Mouse (Mus musculus) thymus, postnatal 4 days (tissue): ENCODE measurements around the gene Ptdss2.

Experiments used
- DNase-seq: peaks from one replicate; pipeline ENCODE4 v3.0.0; 2021

Ptdss2 gene

DNA sequence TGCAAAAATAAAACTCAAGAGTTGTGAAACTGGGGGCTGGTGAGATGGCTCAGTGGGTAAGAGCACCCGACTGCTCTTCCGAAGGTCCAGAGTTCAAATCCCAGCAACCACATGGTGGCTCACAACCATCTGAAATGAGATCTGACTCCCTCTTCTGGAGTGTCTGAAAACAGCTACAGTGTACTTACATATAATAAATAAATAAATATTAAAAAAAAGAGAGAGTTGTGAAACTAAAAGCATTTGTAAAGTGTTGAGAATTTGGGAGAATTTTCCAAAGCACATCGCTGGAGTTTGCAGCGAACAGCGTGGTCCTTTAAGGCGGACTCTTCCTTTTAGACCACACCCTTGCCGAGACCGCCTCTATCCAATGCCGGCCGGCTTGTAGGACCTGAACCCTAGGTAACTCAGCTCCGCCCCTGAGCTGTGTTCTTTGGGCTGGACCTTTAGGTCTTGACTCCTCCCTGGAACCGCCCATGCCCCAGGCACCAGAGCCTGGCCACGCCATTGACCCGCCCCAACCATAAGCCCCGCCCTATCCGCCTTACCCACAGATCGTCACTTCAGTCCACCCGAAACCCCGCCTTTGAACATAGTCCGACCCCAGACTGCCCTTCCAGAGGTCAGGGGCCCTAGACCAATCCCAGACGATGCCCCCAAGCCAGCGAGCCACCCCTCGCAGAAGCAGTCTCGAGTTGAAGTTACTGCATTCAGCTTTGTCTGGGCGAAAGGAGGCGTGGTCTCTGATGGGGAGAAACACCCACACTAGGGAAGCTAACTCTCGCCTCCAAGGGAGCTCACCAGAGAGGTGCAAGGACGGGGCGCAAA is 721 bp downstream of the Ptdss2 start:
- peak; percentile 88 for DNase-seq

DNA sequence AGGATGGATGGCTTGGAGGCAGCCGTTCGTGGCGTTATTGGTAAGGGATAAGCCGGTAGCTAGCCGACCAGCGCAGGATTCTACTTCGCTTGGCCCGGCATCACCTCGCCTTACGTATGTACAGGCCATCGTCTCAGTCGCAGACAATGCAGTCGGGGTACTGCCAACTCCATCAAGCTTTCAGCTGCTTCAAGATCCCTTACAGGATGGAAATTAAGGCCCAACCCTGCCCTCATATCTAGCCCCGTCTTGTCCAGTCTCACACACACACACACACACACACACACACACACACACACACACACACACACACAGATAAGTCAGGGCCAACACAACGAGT is 1.3 kb downstream of the Ptdss2 start:
- DNase-seq: no peak

DNA sequence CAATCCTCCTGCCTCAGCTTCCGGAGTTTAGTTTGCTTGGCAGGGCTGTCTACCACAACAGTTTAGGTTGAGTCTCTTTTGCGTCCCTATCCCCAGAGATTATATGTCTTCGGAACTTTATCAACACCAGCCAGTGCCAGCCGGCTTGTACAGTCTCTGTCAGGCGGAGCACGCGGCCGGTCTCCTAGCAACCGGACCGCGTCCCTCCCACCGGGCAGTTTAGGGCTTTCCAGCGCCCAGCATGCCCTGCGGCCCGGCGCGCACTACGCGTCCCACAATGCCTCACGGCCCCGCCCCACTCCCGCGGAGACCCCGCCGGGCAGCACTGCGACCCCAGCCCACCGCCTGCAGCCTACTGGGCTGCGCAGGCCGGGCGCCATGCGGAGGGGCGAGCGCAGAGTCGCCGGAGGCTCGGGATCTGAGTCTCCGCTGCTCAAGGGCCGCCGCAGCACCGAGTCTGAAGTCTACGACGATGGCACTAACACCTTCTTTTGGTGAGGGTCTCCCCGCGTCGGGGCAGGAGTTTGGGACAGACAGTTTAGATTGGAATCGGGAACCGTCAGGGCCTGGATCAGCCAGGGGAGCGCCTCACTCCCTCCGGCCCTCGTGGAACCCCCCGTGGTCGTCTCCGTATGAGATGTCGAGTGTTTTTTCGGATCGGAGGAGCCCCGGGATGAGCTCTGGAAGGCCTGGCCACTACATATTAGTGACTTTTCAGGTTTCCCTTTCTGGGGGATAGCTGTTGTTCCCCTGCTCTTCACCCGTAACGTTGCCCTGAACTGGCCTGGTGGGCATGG is 9.0 kb downstream of the Ptdss2 start:
- DNase-seq: peak; percentile 91

DNA sequence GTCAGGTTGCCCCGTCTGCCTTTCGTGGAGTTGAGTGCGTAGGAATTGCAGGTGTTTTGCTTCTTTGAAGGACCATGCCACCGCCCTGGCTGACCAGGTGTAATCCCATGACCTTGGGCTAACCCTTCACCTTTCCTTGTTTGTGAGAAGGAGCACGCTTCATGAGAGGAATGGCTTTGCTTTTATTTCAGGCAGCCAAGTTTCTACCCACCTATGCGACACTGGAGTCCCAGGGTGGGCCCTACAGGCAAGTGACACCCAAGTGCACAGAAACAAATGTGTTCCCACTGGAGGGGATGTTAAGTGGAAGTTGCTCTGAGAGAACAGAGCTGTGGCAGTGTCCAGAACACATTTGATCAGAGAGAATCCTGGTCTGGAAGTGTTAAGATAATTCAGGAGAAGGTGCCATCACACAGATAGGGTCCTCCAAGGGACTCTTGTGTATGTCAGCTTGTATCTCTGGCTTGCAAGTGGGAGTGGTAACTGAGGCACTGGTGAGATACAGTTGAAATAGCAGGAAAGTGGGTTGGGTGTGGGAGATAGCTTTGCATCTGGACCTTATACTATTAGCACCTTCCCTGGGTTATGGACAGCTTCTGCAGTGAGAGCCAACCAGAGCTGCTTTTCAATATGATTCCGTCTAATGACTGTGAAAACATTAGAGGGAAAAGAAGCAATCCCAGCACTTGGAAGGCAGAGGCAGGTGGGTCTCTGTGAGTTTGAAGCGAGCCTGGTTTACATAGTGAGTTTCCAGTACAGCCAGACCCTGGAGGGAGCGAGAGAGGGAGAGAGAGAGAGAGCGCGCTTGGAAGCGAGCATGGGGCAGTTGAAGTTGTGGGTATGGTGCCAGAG is 9.9 kb downstream of the Ptdss2 start:
- no peak for DNase-seq

DNA sequence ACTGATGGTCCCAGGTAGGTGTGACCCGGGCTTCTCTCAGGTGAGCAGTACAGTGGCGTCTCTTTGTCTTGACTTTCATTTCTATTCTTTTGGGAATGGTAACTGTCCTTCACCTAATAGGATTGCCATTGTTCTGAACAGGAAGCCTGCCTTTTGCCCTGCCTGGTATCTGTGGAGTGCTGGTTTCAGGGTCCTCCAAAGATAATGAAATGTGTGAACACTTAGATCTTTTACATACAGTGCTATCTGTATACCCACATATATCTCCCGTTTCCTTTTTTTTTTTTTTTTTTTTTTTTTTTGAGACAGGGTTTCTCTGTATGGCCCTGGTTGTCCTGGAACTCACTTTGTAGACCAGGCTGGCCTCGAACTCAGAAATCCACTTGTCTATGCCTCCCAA is 19.1 kb downstream of the Ptdss2 start:
- DNase-seq: no peak

DNA sequence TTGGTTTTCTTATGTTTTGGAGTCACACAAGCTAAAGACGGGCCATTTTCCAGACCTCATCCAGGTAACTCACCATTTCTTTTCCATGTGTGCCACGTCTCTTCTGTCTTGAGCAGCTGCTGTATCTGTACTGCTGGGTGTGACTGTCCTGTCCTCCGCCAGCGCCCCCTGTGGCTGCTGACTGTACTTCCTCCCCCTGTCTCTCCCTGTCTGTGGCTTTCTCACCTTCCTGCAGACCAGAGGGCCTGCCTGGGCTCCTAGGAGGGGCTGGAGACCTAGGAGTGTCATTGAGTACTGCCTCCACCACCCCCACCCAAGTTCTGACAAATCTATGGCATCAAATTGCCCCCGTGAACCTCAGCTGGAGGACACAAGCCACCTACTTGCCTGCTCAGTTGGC is 20.9 kb downstream of the Ptdss2 start:
- DNase-seq: peak; percentile 90

DNA sequence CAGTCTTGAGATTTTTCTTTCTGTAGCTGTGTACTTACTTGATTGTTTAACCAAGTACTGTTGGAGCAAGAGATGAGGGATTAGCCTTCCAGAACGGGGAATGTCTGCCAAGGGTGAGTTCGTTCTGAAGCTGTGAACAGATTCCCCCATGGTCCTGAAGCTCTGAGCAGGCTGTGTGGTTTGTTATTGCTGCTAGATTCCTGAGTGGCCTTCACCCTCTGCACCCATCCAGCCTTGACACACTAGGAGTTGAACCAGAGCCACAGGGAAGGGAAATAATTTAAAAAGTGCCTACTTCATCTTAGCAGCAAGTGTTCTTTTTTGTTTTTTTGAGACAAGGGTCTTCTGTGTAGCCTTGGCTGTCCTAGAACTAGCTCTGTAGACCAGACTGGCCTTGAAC is 21.7 kb downstream of the Ptdss2 start:
- DNase-seq: no peak

DNA sequence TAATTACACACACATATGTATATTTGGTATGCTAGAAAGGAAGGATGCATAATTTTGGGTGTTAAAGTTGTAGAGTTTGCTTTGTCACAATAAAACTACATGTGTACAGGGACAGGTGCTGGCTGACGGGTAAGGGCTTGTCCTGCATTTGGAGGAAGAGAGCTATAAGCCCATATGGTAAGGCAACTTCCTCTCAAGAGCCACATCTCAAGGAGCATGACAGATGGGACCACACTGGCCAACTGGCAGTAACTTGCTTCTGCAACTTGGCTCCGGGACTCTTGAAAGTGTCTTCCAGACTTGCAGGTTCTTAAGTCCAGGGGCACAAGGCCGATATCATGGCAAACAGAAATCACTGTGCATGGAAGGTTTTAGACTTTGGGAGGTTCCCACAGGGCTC is 22.5 kb downstream of the Ptdss2 start:
- no peak for DNase-seq

DNA sequence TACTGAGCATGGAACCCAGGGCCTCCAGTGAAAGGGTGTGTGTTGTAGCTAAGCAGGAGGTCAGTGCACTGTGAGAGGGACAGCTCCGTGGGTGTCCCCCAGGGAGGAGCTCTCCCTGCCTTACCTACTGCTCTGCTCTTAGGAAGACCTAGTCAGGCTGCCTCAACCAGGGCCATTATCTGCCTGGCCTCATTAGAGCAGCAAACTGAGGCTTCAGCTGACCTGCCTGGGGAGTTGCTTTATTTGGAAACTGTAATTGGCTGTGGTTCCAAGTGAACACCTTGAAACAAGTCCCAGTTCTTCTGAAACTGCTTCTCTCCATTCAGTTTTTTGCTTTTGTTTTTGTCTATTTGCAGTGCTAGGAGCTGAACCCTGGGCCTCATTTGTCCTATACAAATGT is 23.2 kb downstream of the Ptdss2 start:
- no peak for DNase-seq

DNA sequence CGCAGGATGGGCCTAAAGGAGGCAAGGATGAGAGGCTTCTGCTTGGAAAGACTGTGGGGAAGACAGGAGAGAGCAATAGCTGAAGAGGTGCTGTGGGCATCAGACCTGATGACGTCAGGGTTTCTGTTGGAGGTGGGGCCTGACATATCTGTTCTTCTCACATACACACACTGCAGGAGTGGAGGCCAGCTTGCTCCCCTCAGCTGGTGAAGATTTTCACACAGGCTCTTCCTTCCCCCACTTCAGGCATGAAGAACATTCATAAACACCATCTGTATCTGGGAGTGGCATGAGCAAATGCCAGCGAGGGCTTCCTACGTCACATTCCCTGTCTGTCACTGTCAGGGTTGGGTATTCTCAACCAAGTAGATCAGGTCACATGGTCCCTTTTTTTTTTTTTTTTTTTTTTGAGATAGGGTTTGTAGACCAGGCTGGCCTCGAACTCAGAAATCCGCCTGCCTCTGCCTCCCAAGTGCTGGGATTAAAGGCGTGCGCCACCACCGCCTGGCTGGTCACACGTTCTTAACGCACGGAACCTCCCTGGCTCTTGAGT is 23.9 kb downstream of the Ptdss2 start:
- no peak for DNase-seq

DNA sequence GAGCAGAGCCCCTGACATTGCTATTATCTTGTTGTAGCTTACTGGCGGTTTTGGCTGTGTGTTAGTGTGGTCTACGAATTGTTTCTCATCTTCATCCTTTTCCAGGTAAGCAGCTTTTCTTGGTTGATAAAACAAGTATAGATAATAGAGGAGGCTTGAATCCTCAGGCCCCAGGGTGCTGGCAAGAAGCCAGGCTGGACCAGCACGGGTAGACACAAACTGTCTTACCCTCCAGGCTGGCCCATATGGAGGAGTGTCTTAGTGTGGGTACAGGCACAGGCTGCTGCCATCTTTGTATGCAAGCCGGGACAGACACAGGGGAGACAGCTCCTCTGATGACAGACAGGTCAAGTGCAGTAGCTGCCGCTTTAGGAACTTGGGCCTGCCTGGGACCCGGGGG is 24.9 kb downstream of the Ptdss2 start:
- DNase-seq: no peak

DNA sequence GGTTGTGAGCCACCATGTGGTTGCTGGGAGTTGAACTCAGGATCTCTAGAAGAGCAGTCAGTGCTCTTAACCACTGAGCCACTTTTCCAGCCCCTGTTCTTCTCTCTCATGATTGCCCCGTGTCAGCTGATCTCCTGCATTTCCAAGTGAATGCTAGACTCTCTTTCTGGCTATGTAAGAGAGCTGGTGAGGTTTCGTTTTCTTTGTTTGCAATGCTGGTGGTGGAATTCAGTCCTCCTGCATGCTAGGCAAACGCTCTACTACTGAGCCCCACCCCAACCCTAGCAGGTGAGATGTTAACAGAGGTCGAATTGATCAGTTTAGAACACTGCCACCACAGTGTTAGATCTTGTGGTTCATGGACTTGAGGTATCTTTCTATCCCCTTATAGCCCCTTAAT is 26.5 kb downstream of the Ptdss2 start:
- DNase-seq: no peak

DNA sequence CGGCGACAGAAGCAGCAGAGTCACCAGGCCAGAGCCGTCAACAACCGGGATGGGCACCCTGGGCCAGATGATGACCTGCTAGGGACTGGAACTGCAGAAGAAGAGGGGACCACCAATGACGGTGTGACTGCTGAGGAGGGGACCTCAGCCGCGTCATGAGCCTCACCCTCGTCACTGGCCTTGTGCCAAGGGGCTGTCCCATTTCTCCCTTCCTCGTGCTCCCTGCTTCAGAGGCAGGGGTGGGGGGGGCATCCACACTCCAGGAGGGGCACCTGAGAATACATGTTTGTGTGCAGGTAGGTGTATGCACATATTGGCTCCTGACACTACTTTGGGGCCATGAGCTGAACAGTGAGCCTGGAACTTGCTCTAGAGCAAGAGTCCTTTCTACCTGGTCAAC is 33.2 kb downstream of the Ptdss2 start:
- no peak for DNase-seq

DNA sequence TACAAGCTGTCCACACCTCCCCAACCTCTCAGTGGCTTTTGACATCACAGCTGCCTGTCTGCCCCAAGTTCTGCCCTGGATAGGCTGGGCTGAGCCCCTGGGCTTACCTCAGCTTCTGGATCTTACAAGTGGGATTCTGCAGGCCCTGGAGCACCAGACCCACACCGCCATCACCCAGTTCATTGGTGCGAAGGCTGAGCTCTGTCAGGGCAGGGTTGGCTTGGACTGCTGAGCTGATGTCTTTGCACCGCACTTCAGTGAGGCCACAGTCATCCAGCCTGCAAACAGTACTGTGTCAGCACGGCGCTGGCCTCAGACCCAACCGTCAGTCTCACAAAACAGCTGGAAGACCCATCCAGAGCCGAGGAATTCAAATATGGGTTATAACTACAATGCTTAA is 42.2 kb downstream of the Ptdss2 start:
- DNase-seq: no peak

DNA sequence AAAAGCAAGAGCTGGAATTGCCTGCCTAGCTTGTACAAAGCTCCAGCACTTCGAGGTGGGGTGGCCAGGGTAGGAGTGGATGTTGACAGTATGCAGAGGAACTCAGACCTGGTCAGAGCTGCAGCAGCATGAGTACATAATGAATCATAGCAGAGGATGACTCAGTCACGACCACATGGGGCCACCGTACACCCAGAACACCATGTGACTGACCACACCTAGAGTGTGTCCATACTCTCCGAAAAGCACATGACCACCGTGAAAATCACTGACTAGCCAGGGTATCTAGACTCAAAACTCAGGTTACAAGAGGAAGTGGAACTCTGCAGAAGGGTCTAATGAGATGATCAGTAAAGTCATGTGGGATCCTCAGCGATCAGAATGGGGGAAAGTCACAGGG is 42.7 kb downstream of the Ptdss2 start:
- no peak for DNase-seq

DNA sequence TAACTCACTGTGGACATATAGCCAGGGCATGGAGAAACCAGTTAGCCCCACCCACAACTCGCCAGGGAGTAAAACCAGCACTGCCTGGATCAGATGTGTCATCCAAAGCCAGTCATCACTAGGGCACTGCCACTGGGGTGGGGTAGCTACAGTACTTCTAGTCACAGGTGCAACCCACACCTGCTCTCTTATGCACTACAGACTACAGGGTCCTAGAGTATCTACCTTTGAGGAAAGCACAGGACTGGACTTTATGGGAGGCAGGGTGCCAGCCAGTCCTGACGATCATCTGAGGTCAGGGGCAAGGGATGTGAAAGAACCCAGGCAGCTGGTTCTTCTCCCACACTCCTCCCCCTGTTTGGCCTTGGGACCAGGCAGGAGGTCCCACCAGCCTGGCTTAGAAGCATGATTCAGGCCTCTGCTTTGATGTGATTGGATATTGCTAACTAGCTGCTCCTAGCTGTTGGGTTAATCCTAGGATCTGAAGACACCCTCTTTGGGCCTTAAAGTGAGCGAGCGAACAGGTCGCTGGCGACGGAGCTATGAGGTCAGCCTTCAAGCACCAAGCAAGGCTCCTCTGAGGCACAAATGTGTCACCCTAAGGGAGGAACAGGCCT is 45.8 kb downstream of the Ptdss2 start:
- no peak for DNase-seq

DNA sequence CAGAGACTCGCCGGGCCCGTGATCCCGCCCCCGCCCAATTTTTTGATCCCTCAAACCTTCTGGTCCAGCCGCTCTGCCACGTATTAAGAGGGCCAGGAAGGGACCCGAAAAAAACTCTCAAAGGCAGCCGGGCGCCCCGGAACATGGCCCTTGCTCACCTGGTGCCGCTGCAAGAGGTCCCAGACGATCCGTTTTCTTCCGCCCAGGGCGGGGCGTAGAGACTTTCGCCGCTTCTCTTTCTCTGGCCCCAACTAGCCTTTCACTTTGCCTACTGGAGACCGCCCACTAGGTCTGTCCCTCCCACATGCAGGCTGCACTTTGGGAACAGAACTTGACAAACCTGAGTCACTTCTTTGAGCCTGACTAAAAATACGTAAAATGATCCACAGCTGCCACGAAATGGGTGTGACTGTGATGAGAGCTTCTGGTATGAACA is 46.4 kb downstream of the Ptdss2 start:
- peak; percentile 61 for DNase-seq

DNA sequence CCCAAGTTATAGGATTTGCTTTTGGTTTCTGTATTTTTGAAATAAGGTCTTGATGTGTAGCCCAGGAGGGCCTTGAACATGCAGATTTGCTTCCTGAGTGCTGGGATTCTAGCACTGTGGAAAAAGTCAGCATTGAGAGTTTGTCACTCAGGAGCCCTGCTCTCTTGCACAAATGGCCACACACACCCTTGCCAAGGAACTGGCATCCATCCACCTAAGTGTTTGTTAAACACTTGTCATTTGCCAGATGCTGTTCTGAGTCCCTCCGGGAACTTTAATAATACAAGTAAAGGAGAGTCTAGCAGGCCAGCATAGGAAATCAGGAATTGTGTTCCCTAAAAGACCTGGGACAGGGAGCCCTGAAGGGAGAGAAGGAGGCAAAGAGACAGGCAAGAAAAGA is 47.1 kb downstream of the Ptdss2 start:
- no peak for DNase-seq

DNA sequence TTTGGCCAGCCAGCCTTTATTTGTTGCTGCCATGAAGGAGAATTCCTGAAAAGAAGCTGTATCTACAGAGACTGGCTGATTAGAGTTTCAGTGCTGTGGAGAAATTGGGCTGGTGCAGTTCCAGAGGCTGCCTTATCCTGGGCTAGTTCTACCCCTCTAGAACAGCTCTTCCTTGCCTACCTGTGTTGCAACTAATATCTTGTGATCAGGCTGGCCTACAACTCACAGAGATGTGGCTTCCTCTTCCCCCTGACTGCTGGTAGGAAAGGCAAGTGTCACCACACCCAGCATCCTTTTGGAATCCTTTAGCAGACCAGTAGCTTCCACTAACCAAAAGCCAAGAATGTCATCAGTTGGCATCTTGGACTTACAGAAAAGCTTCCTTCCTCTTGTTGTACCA is 47.7 kb downstream of the Ptdss2 start:
- no peak for DNase-seq

DNA sequence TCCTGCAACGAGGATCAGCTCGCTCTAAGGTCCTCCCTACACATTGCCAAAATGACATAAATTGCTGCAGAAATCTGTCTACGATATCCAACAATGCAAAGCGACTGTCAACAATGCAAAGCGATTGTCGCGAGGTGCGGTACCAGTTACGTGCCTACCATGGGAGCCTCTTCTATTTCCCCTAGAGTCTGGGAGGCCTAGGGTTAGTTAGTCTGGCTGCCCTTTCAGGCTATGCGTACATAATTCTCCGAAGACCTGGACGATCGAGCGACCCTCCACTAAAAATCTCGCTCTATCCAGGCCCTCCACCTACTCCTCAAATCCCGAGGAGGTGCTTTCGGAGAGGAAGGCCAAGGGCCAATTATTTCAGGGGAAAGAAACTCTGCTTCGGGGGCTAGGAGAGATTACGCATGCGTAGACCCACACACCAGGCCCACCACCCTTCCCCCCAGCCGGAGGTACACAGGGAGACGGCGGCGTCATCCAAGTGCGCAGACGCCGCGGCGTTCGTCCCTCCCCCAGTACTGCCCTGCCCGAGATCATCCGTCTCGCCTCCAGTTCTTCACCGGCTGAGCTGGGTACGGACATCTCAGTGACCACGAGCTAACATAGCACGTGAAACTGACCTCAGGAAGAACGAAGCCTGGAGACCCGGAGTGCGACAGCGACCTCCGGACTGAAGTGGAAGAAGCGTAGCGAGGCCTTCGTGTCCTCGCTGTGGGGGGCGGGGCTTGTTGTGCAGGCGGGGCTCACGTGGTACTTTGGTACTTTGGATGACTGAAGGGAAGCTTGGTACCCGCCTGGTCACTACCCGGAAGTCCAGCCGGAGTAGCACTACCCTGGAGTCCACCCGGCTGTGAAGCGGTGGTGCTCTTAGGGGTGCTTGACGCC is 50.2 kb downstream of the Ptdss2 start, which contains the start of gene Rnh1:
TSS of gene Rnh1 (minus strand) at position 742 of the 891 bp plus-strand sequence.
- peak; percentile 93 for DNase-seq

DNA sequence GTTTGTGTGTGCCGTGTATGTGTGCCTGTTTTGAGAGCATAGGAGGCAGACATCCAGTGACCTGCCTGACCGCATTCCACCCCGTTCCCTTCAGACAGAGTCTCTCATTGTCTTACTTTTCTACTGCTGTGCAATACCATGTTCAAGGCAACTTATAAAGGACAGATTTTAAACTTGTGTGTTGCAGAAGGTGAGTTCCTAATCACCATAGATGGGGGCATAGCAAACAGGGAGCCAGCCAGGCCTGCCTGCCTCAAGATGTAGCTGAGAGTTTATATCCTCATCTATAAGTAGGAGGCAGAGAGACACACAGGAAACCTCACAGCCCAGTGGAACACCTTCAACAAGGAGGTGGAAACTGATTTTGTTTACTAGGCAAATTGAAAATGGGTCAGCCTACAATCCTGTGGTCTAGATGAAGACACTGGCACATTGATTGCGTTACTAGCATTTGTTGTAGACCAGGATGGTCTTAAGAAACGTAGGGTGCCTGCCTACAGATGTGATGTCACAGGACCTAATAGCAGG is 51.2 kb downstream of the Ptdss2 start:
- DNase-seq: no peak
